Mouse (Mus musculus): Measurements from ENCODE around the gene Tmem199. TPM values are rescaled to one million over a fixed set of nuclear protein-coding genes. Genes with fewer than 3 reads are reported as not detected.
"Not testable (repeated sequence)": the region's sequence is repeated elsewhere in the genome, so short reads cannot be mapped to it uniquely, and the experiment has no call there.

Gene Tmem199
- polyA plus RNA-seq, 1 experiment from 2014 or later = 43.1 TPM

- not testable (repeated sequence) for H3K9me3 ChIP-seq (replicated peaks; ENCODE audit: control insufficient read depth, low read length); H3K27ac ChIP-seq (ENCODE audit: low read length); H3K9ac ChIP-seq (ENCODE audit: low read length); H3K4me1 ChIP-seq (ENCODE audit: control insufficient read depth, insufficient read depth, low read length); H3K27me3 ChIP-seq (ENCODE audit: control insufficient read depth, insufficient read depth, low read length); H3K4me3 ChIP-seq (replicated peaks; ENCODE audit: low read length); H3K4me2 ChIP-seq (ENCODE audit: low read depth, low read length); ATAC-seq (ENCODE audit: insufficient read depth, low FRiP score)
- peaks cover 20% of the 10 kb centered on the region; the same call in 1 of the 2 replicates for H3K36me3 ChIP-seq (ENCODE audit: control insufficient read depth, insufficient read depth, low read length)
- 91% methylated on average over 10 of the region's 10 CpGs for whole genome bisulfite sequencing
Measured at GRCm38 (mm10) chr11:78531515-78531914, 19.5 kb upstream of the Tmem199 start.

GRCm38 (mm10) chr11:78531046-78531445, 19.1 kb upstream of the Tmem199 start:
- H3K4me2 ChIP-seq (ENCODE audit: low read depth, low read length) = no peak overlapping the region
- no peak overlapping the region for H3K4me3 ChIP-seq (replicated peaks; ENCODE audit: low read length)
- no peak for ATAC-seq (ENCODE audit: insufficient read depth, low FRiP score)
- no peaks in the 10 kb centered on the region for H3K27me3 ChIP-seq (ENCODE audit: control insufficient read depth, insufficient read depth, low read length)
- H3K27ac ChIP-seq (ENCODE audit: low read length) = peak overlapping the region; percentile 22; the same call in 1 of the 2 replicates
- H3K9me3 ChIP-seq (replicated peaks; ENCODE audit: control insufficient read depth, low read length) = no peaks in the 10 kb centered on the region
- peaks cover 9% of the 10 kb centered on the region; the same call in 1 of the 2 replicates for H3K4me1 ChIP-seq (ENCODE audit: control insufficient read depth, insufficient read depth, low read length)
- WGBS = 63% methylated on average over 6 of the region's 6 CpGs
- peaks cover 20% of the 10 kb centered on the region; the same call in 1 of the 2 replicates for H3K36me3 ChIP-seq (ENCODE audit: control insufficient read depth, insufficient read depth, low read length)
- H3K9ac ChIP-seq (ENCODE audit: low read length) = no peak overlapping the region

- no peak for ATAC-seq (ENCODE audit: insufficient read depth, low FRiP score)
- Histone ChIP-seq H3K4me1 (ENCODE audit: control insufficient read depth, insufficient read depth, low read length) (peaks cover 7% of the 10 kb centered on the region; the same call in 1 of the 2 replicates), H3K9ac (ENCODE audit: low read length) (no peak overlapping the region), H3K4me2 (ENCODE audit: low read depth, low read length) (no peak overlapping the region), H3K4me3 (replicated peaks; ENCODE audit: low read length) (no peak overlapping the region), H3K27me3 (ENCODE audit: control insufficient read depth, insufficient read depth, low read length) (no peaks in the 10 kb centered on the region), H3K9me3 (replicated peaks; ENCODE audit: control insufficient read depth, low read length) (no peaks in the 10 kb centered on the region), H3K36me3 (ENCODE audit: control insufficient read depth, insufficient read depth, low read length) (peaks cover 23% of the 10 kb centered on the region), H3K27ac (ENCODE audit: low read length) (no peak overlapping the region)
- WGBS = 89% methylated on average over 12 of the region's 12 CpGs
Measured at GRCm38 (mm10) chr11:78530001-78530400, 18.0 kb upstream of the Tmem199 start.

- H3K9me3 ChIP-seq (replicated peaks; ENCODE audit: control insufficient read depth, low read length) = no peaks in the 10 kb centered on the region
- H3K4me3 ChIP-seq (replicated peaks; ENCODE audit: low read length) = no peak overlapping the region
- no peak overlapping the region for H3K4me2 ChIP-seq (ENCODE audit: low read depth, low read length)
- H3K9ac ChIP-seq (ENCODE audit: low read length) = no peak overlapping the region
- WGBS = 88% methylated on average over 9 of the region's 9 CpGs
- H3K4me1 ChIP-seq (ENCODE audit: control insufficient read depth, insufficient read depth, low read length) = no peaks in the 10 kb centered on the region
- no peak overlapping the region for H3K27ac ChIP-seq (ENCODE audit: low read length)
- no peak for ATAC-seq (ENCODE audit: insufficient read depth, low FRiP score)
- H3K36me3 ChIP-seq (ENCODE audit: control insufficient read depth, insufficient read depth, low read length) = peaks cover 29% of the 10 kb centered on the region
- H3K27me3 ChIP-seq (ENCODE audit: control insufficient read depth, insufficient read depth, low read length) = no peaks in the 10 kb centered on the region
Measured at GRCm38 (mm10) chr11:78528714-78529113, 16.7 kb upstream of the Tmem199 start.

- ATAC-seq (ENCODE audit: insufficient read depth, low FRiP score) = no peak
Measured at GRCm38 (mm10) chr11:78524838-78525237, 12.9 kb upstream of the Tmem199 start.

GRCm38 (mm10) chr11:78523241-78523955, 11.4 kb upstream of the Tmem199 start:
- ATAC-seq (ENCODE audit: insufficient read depth, low FRiP score) = no peak

More at GRCm38 (mm10) chr11:78524838-78525237, 12.9 kb upstream of the Tmem199 start:
- WGBS = 69% methylated on average over 2 of the region's 2 CpGs
- Histone ChIP-seq H3K9me3 (replicated peaks; ENCODE audit: control insufficient read depth, low read length) (no peaks in the 10 kb centered on the region), H3K27me3 (ENCODE audit: control insufficient read depth, insufficient read depth, low read length) (no peaks in the 10 kb centered on the region), H3K4me2 (ENCODE audit: low read depth, low read length) (no peak overlapping the region), H3K36me3 (ENCODE audit: control insufficient read depth, insufficient read depth, low read length) (peaks cover 43% of the 10 kb centered on the region), H3K27ac (ENCODE audit: low read length) (no peak overlapping the region), H3K4me1 (ENCODE audit: control insufficient read depth, insufficient read depth, low read length) (no peaks in the 10 kb centered on the region), H3K9ac (ENCODE audit: low read length) (no peak overlapping the region), H3K4me3 (replicated peaks; ENCODE audit: low read length) (no peak overlapping the region)

GRCm38 (mm10) chr11:78522481-78522997, 10.6 kb upstream of the Tmem199 start:
- 87% methylated on average over 1 of the region's 1 CpGs for WGBS
- Histone ChIP-seq H3K9ac (ENCODE audit: low read length) (no peak overlapping the region), H3K36me3 (ENCODE audit: control insufficient read depth, insufficient read depth, low read length) (peaks cover 36% of the 10 kb centered on the region), H3K4me3 (replicated peaks; ENCODE audit: low read length) (no peak overlapping the region), H3K27ac (ENCODE audit: low read length) (no peak overlapping the region), H3K27me3 (ENCODE audit: control insufficient read depth, insufficient read depth, low read length) (no peaks in the 10 kb centered on the region), H3K9me3 (replicated peaks; ENCODE audit: control insufficient read depth, low read length) (no peaks in the 10 kb centered on the region), H3K4me1 (ENCODE audit: control insufficient read depth, insufficient read depth, low read length) (no peaks in the 10 kb centered on the region), H3K4me2 (ENCODE audit: low read depth, low read length) (no peak overlapping the region)
- ATAC-seq (ENCODE audit: insufficient read depth, low FRiP score) = no peak

More at GRCm38 (mm10) chr11:78523241-78523955, 11.4 kb upstream of the Tmem199 start:
- Histone ChIP-seq H3K9me3 (replicated peaks; ENCODE audit: control insufficient read depth, low read length) (no peaks in the 10 kb centered on the region), H3K4me1 (ENCODE audit: control insufficient read depth, insufficient read depth, low read length) (no peaks in the 10 kb centered on the region), H3K4me2 (ENCODE audit: low read depth, low read length) (no peak overlapping the region), H3K9ac (ENCODE audit: low read length) (no peak overlapping the region), H3K36me3 (ENCODE audit: control insufficient read depth, insufficient read depth, low read length) (peaks cover 41% of the 10 kb centered on the region), H3K4me3 (replicated peaks; ENCODE audit: low read length) (no peak overlapping the region), H3K27me3 (ENCODE audit: control insufficient read depth, insufficient read depth, low read length) (no peaks in the 10 kb centered on the region), H3K27ac (ENCODE audit: low read length) (no peak overlapping the region)
- 84% methylated on average over 9 of the region's 9 CpGs for WGBS

GRCm38 (mm10) chr11:78521880-78522279, 9.9 kb upstream of the Tmem199 start:
- Histone ChIP-seq H3K9ac (ENCODE audit: low read length) (no peak overlapping the region), H3K27me3 (ENCODE audit: control insufficient read depth, insufficient read depth, low read length) (no peaks in the 10 kb centered on the region), H3K36me3 (ENCODE audit: control insufficient read depth, insufficient read depth, low read length) (peaks cover 32% of the 10 kb centered on the region), H3K4me3 (replicated peaks; ENCODE audit: low read length) (no peak overlapping the region), H3K4me2 (ENCODE audit: low read depth, low read length) (no peak overlapping the region), H3K9me3 (replicated peaks; ENCODE audit: control insufficient read depth, low read length) (no peaks in the 10 kb centered on the region), H3K27ac (ENCODE audit: low read length) (no peak overlapping the region), H3K4me1 (ENCODE audit: control insufficient read depth, insufficient read depth, low read length) (no peaks in the 10 kb centered on the region)
- no peak for ATAC-seq (ENCODE audit: insufficient read depth, low FRiP score)
- 80% methylated on average over 3 of the region's 3 CpGs for WGBS

GRCm38 (mm10) chr11:78518931-78519330, 7.0 kb upstream of the Tmem199 start:
- ATAC-seq (ENCODE audit: insufficient read depth, low FRiP score) = no peak
- Histone ChIP-seq H3K27me3 (ENCODE audit: control insufficient read depth, insufficient read depth, low read length) (no peaks in the 10 kb centered on the region), H3K9me3 (replicated peaks; ENCODE audit: control insufficient read depth, low read length) (no peaks in the 10 kb centered on the region), H3K4me1 (ENCODE audit: control insufficient read depth, insufficient read depth, low read length) (no peaks in the 10 kb centered on the region), H3K4me3 (replicated peaks; ENCODE audit: low read length) (no peak overlapping the region), H3K27ac (ENCODE audit: low read length) (no peak overlapping the region), H3K9ac (ENCODE audit: low read length) (no peak overlapping the region), H3K36me3 (ENCODE audit: control insufficient read depth, insufficient read depth, low read length) (peaks cover 44% of the 10 kb centered on the region), H3K4me2 (ENCODE audit: low read depth, low read length) (no peak overlapping the region)
- 90% methylated on average over 10 of the region's 10 CpGs for WGBS

All from stomach, embryonic 16.5 days (tissue).